In the genomic region with DNA sequence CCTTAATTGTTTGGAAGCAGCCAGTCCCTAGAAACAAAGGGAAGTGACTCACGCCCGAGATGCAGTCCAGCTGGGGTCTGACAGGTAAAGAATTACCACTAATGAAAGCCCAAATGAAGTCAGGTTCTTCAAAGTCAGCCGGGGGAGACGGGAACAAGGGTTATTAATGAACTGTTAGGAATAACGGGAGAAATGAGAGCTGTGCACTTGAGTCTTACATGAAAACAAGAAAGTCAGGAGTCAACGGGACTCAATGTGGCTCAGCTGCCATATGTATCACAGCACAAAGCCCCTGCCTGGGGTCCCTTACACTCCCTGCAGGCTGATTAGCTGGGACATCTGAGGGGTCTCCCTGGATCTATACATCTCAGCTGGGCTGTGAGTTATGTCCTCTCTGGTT, we compare ENCODE assay signal across 18 mouse cellular contexts.
DNase-seq lines count a peak whose midpoint lies in the region; TF ChIP-seq lines count a peak whose summit lies in the region.
"Had no signal": no experiment of that assay in that cellular context is flagged by ENCODE, and none has a peak within 500 bp of the region (broad histone marks: within the 10 kb centered on the region; RNA-seq: fewer than 3 reads in every experiment).

No protein-coding gene starts in this region.

- peak; percentile 86 for DNase-seq in heart, adult 11 months
- no peak for DNase-seq in heart, postnatal 36 days
- peak; percentile 12 to 18 for DNase-seq in kidney, postnatal 4 days
- DNase-seq in kidney, adult 9 months: no peak
- DNase-seq in limb, embryonic 10.5 days (ENCODE audit: low spot score): peak; percentile 57
- DNase-seq in layer of hippocampus, postnatal 36 days: no peak
- no peak for DNase-seq in liver
- no peak for DNase-seq in lung, adult 2 months
- DNase-seq: cerebellum, postnatal 36 days; gastrocnemius, postnatal 36 days; heart, postnatal 14 days; left cerebral cortex, postnatal 4 days; liver, embryonic 13.5 days; lung, postnatal 10 days; retina, postnatal 1 day; thymus, postnatal 25 days had no signal

- H3K27me3 ChIP-seq in limb, embryonic 10.5 days (ENCODE audit: low read depth, poor library complexity, severe bottlenecking): no peaks in the 10 kb centered on the region
- H3K27me3 ChIP-seq: intestine, embryonic 15.5 days; liver, embryonic 13.5 days; megakaryocyte, embryonic 14.5 days had no signal

- TF ChIP-seq POLR2A in lung, adult 2 months (IDR thresholded peaks at IDR 0.05; ENCODE audit: borderline replicate concordance, extremely low read depth, low read depth, low read length): no peak

- intact Hi-C loops in heart, postnatal 36 days (cut with DNase I): no loop called here

- TF ChIP-seq CTCF in lung, adult 2 months (IDR thresholded peaks at IDR 0.05; ENCODE audit: insufficient read depth, low read length): no peak

- WGBS in limb, embryonic 10.5 days: 19% methylated on average over 6 of the region's 6 CpGs
- 41% methylated on average over 6 of the region's 6 CpGs for WGBS in lung, adult 2 months

- H3K9me3 ChIP-seq in limb, embryonic 10.5 days (replicated peaks): no peaks in the 10 kb centered on the region
- H3K9me3 ChIP-seq: intestine, embryonic 15.5 days; liver, embryonic 13.5 days had no signal

- no peaks in the 10 kb centered on the region for H3K36me3 ChIP-seq in limb, embryonic 10.5 days
- H3K36me3 ChIP-seq: intestine, embryonic 15.5 days; liver, embryonic 13.5 days had no signal

- H3K4me3 ChIP-seq in limb, embryonic 10.5 days: no peak overlapping the region; the same call in 1 of the 2 replicates
- H3K4me3 ChIP-seq in lung, adult 2 months (replicated peaks; ENCODE audit: extremely low read depth, low read depth, low read length): no peak overlapping the region
- H3K4me3 ChIP-seq: intestine, embryonic 15.5 days; liver, embryonic 13.5 days; megakaryocyte, embryonic 14.5 days had no signal

- peaks cover 19% of the 10 kb centered on the region for H3K4me1 ChIP-seq in limb, embryonic 10.5 days
- no peaks in the 10 kb centered on the region for H3K4me1 ChIP-seq in lung, adult 2 months (ENCODE audit: control insufficient read depth, insufficient read depth, low read length)
- H3K4me1 ChIP-seq: intestine, embryonic 15.5 days; liver, embryonic 13.5 days; megakaryocyte, embryonic 14.5 days had no signal

- peak overlapping the region; percentile 67 for H3K27ac ChIP-seq in limb, embryonic 10.5 days
- H3K27ac ChIP-seq: intestine, embryonic 15.5 days; liver, embryonic 13.5 days had no signal

Comparison
In these comparisons a context has a peak if more than half of its experiments do, and no peak if none do; other contexts are left out.
1. DNase-seq: peak in heart, adult 11 months (single experiment), kidney, postnatal 4 days (2 of 2) and limb, embryonic 10.5 days (single experiment); none in heart, postnatal 36 days (0 of 2), kidney, adult 9 months (single experiment), layer of hippocampus, postnatal 36 days (0 of 2), liver (single experiment) and lung, adult 2 months (single experiment).